Mouse (Mus musculus) liver, postnatal 0 days (tissue): ENCODE results near the gene Gm7073.

Source experiments
- CTCF ChIP-seq: sonication (generic); IDR thresholded peaks from 2 replicates; pipeline ENCODE4 v1.5.1; 2016; ENCODE audit warnings: antibody characterized with exemption, low read depth
- EP300 ChIP-seq: IDR thresholded peaks from 2 replicates; pipeline ENCODE4 v1.6.1; 2016; ENCODE audit warnings: antibody characterized with exemption, low read depth, mild to moderate bottlenecking

DNA sequence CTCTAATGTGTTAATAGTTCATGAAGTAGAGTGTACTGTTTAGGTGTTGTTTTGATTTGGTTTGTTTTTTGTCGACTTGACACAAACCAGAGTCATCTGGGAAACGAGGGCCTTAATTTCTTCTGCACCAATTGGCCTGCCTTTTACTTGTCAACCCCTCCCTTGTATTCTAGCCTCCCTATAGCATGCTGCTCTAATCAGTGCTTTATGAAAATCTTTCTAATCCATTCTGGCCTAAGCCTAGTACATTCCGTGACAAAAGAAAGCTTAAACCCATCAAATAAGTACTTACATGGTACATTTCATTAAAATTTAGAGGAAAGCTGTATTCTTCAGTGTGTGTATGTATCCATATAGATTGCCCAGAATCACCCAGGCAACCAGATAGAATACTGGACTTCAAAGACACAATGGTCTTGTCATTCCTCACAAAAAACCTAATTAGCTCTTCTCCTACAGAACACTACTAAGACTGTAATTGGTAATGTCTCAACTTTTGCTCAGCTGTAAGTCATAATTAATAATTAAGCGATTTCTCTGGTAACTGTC lies 124.4 kb downstream of the Gm7073 start:
- TF ChIP-seq EP300 (no peak), CTCF (no peak)
